Mouse (Mus musculus) intestine, embryonic 15.5 days (tissue): ENCODE measurements around the gene Rapgef5. TPM values are rescaled to one million over a fixed set of nuclear protein-coding genes. Genes with fewer than 3 reads are reported as not detected.

Source experiments
- ATAC-seq: fragments of 200-750 bp; cut with Nextera tagmentation; 2 replicates; pipeline ENCODE4 v1.8.0; 2017; ENCODE audit warnings: moderate TSS enrichment, moderate library complexity
- H3K27ac ChIP-seq: fragments of 300-500 bp; sonication (generic); 2 replicates; pipeline ENCODE4 v1.5.1; 2015; ENCODE audit warnings: mild to moderate bottlenecking, inconsistent platforms
- H3K27me3 ChIP-seq: fragments of 300-500 bp; sonication (generic); replicated peaks from 2 replicates; pipeline ENCODE4 v1.6.1; 2015; ENCODE audit warnings: inconsistent platforms
- H3K36me3 ChIP-seq: fragments of 300-500 bp; sonication (generic); 2 replicates; pipeline ENCODE4 v1.6.1; 2015; ENCODE audit warnings: inconsistent platforms
- H3K4me1 ChIP-seq: fragments of 300-500 bp; sonication (generic); replicated peaks from 2 replicates; pipeline ENCODE4 v1.6.1; 2015; ENCODE audit warnings: inconsistent platforms
- H3K4me2 ChIP-seq: fragments of 300-500 bp; sonication (generic); replicated peaks from 2 replicates; pipeline ENCODE4 v1.6.1; 2015; ENCODE audit warnings: mild to moderate bottlenecking, inconsistent platforms
- H3K4me3 ChIP-seq: fragments of 300-500 bp; sonication (generic); replicated peaks from 2 replicates; pipeline ENCODE4 v1.5.1; 2015; ENCODE audit warnings: inconsistent platforms
- H3K9ac ChIP-seq: fragments of 300-500 bp; sonication (generic); 2 replicates; pipeline ENCODE4 v1.6.1; 2015; ENCODE audit warnings: inconsistent platforms
- H3K9me3 ChIP-seq: fragments of 300-500 bp; sonication (generic); 2 replicates; pipeline ENCODE4 v1.6.1; 2016; ENCODE audit warnings: inconsistent platforms
- WGBS: fragments of 180-500 bp; shearing (Covaris S2); methylation state at CpG from one replicate; pipeline ENCODE4 v1.1.7; 2015; 5-methylcytosine and 5-hydroxymethylcytosine counted together
- polyA plus RNA-seq: library from polyadenylated mRNA; unstranded; fragments of >200 nt; fragmentation: Nextera tagmentation; extraction: Ambion mirVana; gene quantifications from 2 replicates; pipeline ENCODE4 v1.2.1, GENCODE M21; 2015

Gene Rapgef5
- 9.8 and 10.2 TPM in 2 replicates for polyA plus RNA-seq

- H3K36me3 ChIP-seq = no peaks in the 10 kb centered on the region
- ATAC-seq = no peak
- WGBS = 92% methylated on average over 2 of the region's 2 CpGs
Observed at GRCm38 (mm10) chr12:117516179-117516578, at the start of gene Rapgef5. Gene Rapgef5 (plus strand): TSS chr12:117516479.

DNA sequence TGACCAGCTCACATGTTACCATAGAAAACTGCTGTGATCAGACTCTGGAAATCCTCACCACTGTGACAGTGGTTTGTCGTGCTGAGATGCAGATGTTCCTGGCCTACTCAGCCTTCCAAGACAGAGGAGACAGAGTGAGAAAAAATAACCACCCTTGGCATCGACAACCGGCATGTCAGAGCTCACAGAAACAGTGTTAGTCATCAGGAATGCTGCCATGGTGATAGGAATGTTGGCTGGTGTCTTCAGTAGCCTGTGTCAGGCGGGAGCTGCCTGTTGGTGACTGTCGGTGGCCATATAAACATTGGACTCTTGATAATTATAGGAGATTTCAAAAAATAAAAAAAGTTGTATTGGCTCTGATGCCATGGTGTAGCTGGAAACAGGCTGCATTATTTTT is 48.0 kb upstream of the Rapgef5 start:
- no peaks in the 10 kb centered on the region for H3K9me3 ChIP-seq
- 47% methylated on average over 5 of the region's 5 CpGs for WGBS
- no peak for ATAC-seq
- no peak overlapping the region for H3K9ac ChIP-seq
- H3K4me1 ChIP-seq = no peaks in the 10 kb centered on the region
- H3K4me2 ChIP-seq = no peak overlapping the region
- no peaks in the 10 kb centered on the region for H3K27me3 ChIP-seq
- no peak overlapping the region for H3K27ac ChIP-seq
- H3K36me3 ChIP-seq = no peaks in the 10 kb centered on the region
- no peak overlapping the region for H3K4me3 ChIP-seq

More at GRCm38 (mm10) chr12:117516179-117516578, at the start of gene Rapgef5:
- Histone ChIP-seq H3K27me3 (no peaks in the 10 kb centered on the region), H3K27ac (no peak within 1 kb of the TSS), H3K4me3 (no peak within 1 kb of the TSS), H3K4me2 (no peak within 1 kb of the TSS), H3K4me1 (no peaks in the 10 kb centered on the region), H3K9me3 (no peaks in the 10 kb centered on the region), H3K9ac (no peak within 1 kb of the TSS)

DNA sequence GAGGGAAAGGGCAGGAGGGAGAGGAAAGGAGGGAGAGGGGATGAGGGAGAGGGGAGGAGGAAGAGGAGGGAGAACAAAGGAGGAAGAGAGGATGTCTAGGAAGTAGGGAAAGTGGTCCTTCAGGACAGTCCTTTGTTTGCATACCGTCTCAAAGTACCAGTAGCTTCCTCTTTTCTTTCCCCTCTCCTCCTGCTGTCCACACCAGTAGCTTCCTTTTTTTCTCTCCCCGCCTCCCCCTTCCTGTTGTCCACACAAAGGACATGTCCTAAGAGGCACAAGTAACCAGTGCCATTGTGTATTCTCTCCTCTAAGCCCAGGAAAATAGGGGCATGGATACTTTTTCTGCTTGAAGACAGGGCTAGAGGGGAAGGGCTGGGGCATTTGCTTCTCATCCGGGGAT is 37.3 kb upstream of the Rapgef5 start:
- Histone ChIP-seq H3K4me1 (no peaks in the 10 kb centered on the region), H3K27ac (no peak overlapping the region), H3K4me2 (no peak overlapping the region), H3K9me3 (no peaks in the 10 kb centered on the region), H3K36me3 (no peaks in the 10 kb centered on the region), H3K4me3 (no peak overlapping the region), H3K27me3 (no peaks in the 10 kb centered on the region), H3K9ac (no peak overlapping the region)
- WGBS = 60% methylated on average over 3 of the region's 3 CpGs
- no peak for ATAC-seq

DNA sequence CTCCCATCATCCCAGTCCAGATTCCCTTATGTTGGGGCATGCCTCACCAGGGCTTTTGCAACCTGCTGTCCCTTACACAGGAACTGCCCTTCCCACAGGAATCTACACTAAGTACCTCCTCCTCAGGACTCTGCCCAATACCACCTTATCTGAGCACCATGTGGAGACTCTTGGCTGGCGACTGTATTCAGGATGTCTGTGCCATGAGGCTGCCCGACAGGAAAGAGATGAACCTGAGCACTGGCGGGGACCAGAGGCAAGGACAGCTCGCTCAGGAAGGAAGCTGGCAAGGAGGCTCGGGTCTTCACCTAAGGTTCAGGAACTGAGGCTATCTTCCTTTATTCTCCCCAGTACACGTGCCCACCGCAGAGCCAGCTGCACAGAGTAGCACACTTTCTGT is 36.6 kb upstream of the Rapgef5 start:
- no peaks in the 10 kb centered on the region for H3K36me3 ChIP-seq
- H3K27ac ChIP-seq = no peak overlapping the region
- no peak overlapping the region for H3K4me3 ChIP-seq
- no peak for ATAC-seq
- H3K9me3 ChIP-seq = no peaks in the 10 kb centered on the region
- 59% methylated on average over 7 of the region's 7 CpGs for WGBS
- H3K4me1 ChIP-seq = no peaks in the 10 kb centered on the region
- H3K4me2 ChIP-seq = no peak overlapping the region
- no peak overlapping the region for H3K9ac ChIP-seq
- H3K27me3 ChIP-seq = no peaks in the 10 kb centered on the region

GRCm38 (mm10) chr12:117480958-117481357 is 35.3 kb upstream of the Rapgef5 start:
- H3K27me3 ChIP-seq = no peaks in the 10 kb centered on the region
- no peaks in the 10 kb centered on the region for H3K36me3 ChIP-seq
- no peak overlapping the region for H3K4me3 ChIP-seq
- H3K4me2 ChIP-seq = no peak overlapping the region
- H3K9me3 ChIP-seq = no peaks in the 10 kb centered on the region
- no peak for ATAC-seq
- 75% methylated on average over 3 of the region's 3 CpGs for WGBS
- no peaks in the 10 kb centered on the region for H3K4me1 ChIP-seq
- no peak overlapping the region for H3K9ac ChIP-seq
- no peak overlapping the region for H3K27ac ChIP-seq

DNA sequence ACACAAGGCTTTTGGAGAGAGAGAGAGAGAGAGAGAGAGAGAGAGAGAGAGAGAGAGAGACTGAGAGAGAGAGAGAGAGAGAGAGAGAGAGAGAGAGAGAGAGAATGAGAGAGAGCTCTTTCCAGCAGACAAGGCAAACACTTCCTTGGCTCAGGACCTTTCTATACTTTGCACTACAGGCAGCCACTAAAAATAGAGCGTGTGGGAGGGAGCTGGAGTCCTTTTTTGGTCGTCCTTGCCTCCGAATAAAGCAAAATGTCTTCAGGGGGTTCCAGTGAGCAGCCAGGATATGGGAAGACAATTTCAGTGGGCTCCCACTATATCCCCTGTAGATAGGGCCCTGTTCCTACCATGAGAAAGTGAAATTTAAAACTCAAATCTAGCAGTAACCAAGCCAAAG is 33.6 kb upstream of the Rapgef5 start:
- ATAC-seq = no peak
- Histone ChIP-seq H3K9ac (no peak overlapping the region), H3K9me3 (no peaks in the 10 kb centered on the region), H3K27me3 (no peaks in the 10 kb centered on the region), H3K4me1 (no peaks in the 10 kb centered on the region), H3K4me3 (no peak overlapping the region), H3K27ac (no peak overlapping the region), H3K4me2 (no peak overlapping the region), H3K36me3 (no peaks in the 10 kb centered on the region)
- 34% methylated on average over 3 of the region's 3 CpGs for WGBS

DNA sequence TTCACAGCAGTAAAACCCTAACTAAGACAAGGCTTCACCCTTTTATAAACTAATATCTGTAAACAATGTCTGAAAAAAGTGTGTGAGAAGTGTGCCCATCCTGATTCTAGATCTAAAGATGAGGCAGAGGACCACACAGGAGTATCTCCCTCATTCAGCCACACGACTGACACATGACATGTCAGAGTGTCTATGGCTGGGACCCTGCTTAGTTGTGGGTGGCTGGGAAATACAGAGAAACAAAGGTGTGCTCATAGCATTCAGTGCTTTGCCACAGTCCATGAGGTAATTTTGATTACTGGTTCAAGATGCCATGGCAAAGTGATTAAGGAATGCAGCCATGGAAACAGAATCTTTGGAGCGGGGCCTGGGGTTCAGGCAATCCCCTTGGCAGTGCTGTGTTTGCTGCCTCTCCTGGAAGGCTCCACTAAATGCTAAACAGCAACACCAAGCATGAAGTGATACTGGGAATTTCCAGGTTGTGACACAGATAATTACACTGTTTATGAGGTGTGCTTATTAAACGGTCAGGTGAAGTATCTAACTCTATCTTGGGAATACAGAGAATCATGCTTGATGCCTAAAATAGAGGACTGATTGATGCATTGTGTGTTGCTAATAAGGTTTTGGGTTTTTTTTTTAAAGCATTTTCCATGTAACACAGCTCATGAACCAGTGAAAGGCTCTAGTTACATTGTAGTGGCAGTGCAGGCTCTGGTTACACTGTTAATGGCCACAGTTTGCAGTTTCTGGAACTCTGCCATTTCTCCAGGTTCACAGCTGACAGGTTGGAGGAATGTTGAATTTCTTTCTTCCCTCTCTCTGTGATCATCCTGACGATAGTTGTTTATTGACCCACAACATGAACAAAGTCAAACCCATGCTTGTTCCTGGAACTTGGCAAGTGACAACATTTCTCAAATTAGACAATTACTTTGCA is 29.9 kb upstream of the Rapgef5 start:
- ATAC-seq = no peak

DNA sequence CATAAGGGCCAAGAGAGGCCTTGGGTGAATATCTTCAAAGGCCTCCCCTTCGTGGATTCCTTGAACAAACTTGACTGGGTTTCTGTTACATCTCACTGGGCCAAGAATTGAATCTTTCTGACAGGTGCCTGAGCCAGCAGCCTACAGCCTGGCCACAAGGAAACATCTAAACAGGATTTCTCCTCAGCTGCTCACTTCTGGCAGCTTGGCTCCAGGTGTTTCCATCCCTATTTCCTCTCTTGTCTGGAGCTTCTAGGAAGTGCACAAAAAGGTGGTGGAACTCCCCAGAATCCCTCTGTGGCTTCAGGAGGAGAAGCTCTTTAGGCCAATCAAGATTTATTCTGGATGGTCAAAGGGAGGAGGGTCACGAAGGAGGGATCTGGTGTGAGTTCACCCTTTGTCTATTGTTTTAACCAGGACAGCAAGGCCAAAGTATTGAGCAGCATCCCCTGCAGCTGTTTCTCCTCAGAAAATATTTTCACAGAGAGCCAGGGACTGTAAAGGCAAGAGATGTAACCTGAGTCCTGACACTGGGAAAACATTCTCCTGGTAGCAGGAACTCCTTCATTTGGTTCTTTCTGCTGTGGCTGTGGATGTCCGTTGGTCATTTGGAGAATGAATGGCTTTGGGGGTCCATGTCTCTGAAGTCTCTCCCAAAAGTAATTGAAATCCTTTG is 19.6 kb upstream of the Rapgef5 start:
- WGBS = 56% methylated on average over 3 of the region's 3 CpGs
- no peak overlapping the region for H3K9ac ChIP-seq
- H3K4me2 ChIP-seq = no peak overlapping the region
- H3K9me3 ChIP-seq = no peaks in the 10 kb centered on the region
- H3K27me3 ChIP-seq = no peaks in the 10 kb centered on the region
- ATAC-seq = no peak
- H3K4me1 ChIP-seq = no peaks in the 10 kb centered on the region
- no peak overlapping the region for H3K4me3 ChIP-seq
- no peaks in the 10 kb centered on the region for H3K36me3 ChIP-seq
- H3K27ac ChIP-seq = no peak overlapping the region

More for the DNA sequence above, 29.9 kb upstream of the Rapgef5 start:
- no peak overlapping the region for H3K27ac ChIP-seq
- H3K9ac ChIP-seq = no peak overlapping the region
- H3K4me1 ChIP-seq = no peaks in the 10 kb centered on the region
- H3K9me3 ChIP-seq = no peaks in the 10 kb centered on the region
- no peaks in the 10 kb centered on the region for H3K27me3 ChIP-seq
- H3K36me3 ChIP-seq = no peaks in the 10 kb centered on the region
- 71% methylated on average over 4 of the region's 4 CpGs for WGBS
- H3K4me3 ChIP-seq = no peak overlapping the region
- no peak overlapping the region for H3K4me2 ChIP-seq

DNA sequence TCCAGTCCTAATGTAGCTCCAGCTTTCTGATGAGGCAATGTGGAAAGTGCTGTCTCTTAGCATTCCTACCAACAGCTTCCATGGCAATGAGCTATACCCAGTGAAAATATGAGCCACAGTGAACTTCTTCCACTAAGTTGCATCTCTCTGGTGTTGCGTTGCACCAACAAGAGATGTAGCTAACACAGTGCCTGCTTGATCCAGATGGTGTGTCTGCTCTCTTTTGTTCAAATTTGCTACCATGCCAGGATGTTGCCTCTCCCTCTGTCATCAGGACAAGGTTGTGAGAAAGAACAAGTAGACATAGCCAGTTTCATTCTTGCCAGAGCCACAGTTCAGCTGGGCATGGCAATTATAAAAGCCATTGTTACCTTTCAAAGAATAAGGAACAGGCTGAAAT is 18.9 kb upstream of the Rapgef5 start:
- WGBS = 97% methylated on average over 1 of the region's 1 CpGs
- Histone ChIP-seq H3K4me1 (no peaks in the 10 kb centered on the region), H3K9ac (no peak overlapping the region), H3K9me3 (no peaks in the 10 kb centered on the region), H3K4me2 (no peak overlapping the region), H3K4me3 (no peak overlapping the region), H3K27me3 (no peaks in the 10 kb centered on the region), H3K27ac (no peak overlapping the region), H3K36me3 (no peaks in the 10 kb centered on the region)
- no peak for ATAC-seq

DNA sequence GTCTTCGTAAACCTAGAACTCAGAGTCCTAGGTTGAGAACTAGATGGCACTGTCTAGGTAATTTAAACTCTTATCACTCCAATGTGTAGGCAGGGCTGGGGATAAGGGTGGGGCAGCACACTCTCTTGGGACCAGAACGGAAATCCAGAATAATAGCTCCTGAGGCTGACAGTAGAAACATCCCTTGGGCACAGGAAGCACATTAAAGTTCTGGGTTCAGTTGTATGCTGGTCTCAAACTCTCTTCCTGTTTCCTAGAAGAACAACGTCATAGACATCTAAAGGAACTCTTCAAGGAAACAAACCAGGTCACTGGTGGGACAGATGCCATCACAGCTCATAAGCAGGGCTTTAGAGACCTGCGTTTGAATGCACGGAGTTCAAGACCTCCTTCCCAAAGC is 17.0 kb upstream of the Rapgef5 start:
- no peak for ATAC-seq
- Histone ChIP-seq H3K36me3 (no peaks in the 10 kb centered on the region), H3K9ac (no peak overlapping the region), H3K9me3 (no peaks in the 10 kb centered on the region), H3K27ac (no peak overlapping the region), H3K27me3 (no peaks in the 10 kb centered on the region), H3K4me2 (no peak overlapping the region), H3K4me1 (no peaks in the 10 kb centered on the region), H3K4me3 (no peak overlapping the region)
- WGBS = 80% methylated on average over 5 of the region's 5 CpGs

DNA sequence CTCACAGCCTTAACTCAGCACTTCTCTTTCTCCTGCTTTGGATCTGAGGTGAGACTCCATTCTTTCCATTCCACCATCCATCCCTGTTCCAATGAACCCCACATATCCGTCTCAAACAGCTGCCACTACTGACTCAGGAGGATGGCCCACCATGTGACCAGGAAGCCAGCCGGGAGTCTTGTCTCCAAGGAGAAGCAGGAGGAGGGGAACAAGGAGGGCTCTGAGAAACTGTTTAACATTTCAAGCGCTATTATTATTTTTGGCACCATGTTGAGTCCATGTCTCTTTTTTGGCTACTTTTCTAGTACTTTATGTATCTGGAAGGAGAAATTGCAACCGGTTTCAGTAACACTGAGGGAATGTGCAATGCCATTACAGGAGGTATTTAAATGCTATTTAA is 15.1 kb upstream of the Rapgef5 start:
- H3K9me3 ChIP-seq = no peaks in the 10 kb centered on the region
- H3K4me2 ChIP-seq = no peak overlapping the region
- H3K27ac ChIP-seq = no peak overlapping the region
- ATAC-seq = no peak
- no peaks in the 10 kb centered on the region for H3K4me1 ChIP-seq
- WGBS = 54% methylated on average over 4 of the region's 4 CpGs
- H3K9ac ChIP-seq = no peak overlapping the region
- H3K4me3 ChIP-seq = no peak overlapping the region
- no peaks in the 10 kb centered on the region for H3K36me3 ChIP-seq
- H3K27me3 ChIP-seq = no peaks in the 10 kb centered on the region

- Histone ChIP-seq H3K4me2 (no peak overlapping the region), H3K9ac (no peak overlapping the region), H3K9me3 (no peaks in the 10 kb centered on the region), H3K27me3 (no peaks in the 10 kb centered on the region), H3K36me3 (no peaks in the 10 kb centered on the region), H3K27ac (no peak overlapping the region), H3K4me3 (no peak overlapping the region), H3K4me1 (no peaks in the 10 kb centered on the region)
- no peak for ATAC-seq
- 93% methylated on average over 3 of the region's 3 CpGs for WGBS
Observed at GRCm38 (mm10) chr12:117502834-117503233, 13.4 kb upstream of the Rapgef5 start.
